Mouse (Mus musculus): ENCODE data around the gene Sspo. TPM values are rescaled to one million over a fixed set of nuclear protein-coding genes. Genes with fewer than 3 reads are reported as not detected.

Sspo gene
- polyA plus RNA-seq, 1 experiment: not detected

- no peaks in the 10 kb centered on the region for H3K9me3 ChIP-seq (ENCODE audit: control insufficient read depth, low read length)
- TF ChIP-seq GATA1 (IDR thresholded peaks at IDR 0.05; ENCODE audit: low read length): no peak
- no peak for TF ChIP-seq TAL1 (IDR thresholded peaks at IDR 0.05; ENCODE audit: low read length)
Measured at GRCm38 (mm10) chr6:48414886-48415285, 33.1 kb upstream of the Sspo start.

GRCm38 (mm10) chr6:48415636-48416035 is 32.4 kb upstream of the Sspo start:
- Histone ChIP-seq H3K9me3 (ENCODE audit: control insufficient read depth, low read length) (no peaks in the 10 kb centered on the region), H3K4me3 (replicated peaks) (no peak overlapping the region), H3K36me3 (ENCODE audit: control insufficient read depth) (peaks cover 18% of the 10 kb centered on the region), H3K4me1 (ENCODE audit: control insufficient read depth) (no peaks in the 10 kb centered on the region), H3K27me3 (ENCODE audit: control insufficient read depth) (no peaks in the 10 kb centered on the region)
- TF ChIP-seq TAL1 (IDR thresholded peaks at IDR 0.05; ENCODE audit: low read length) (no peak), GATA1 (IDR thresholded peaks at IDR 0.05; ENCODE audit: low read length) (no peak)

More at GRCm38 (mm10) chr6:48414886-48415285, 33.1 kb upstream of the Sspo start:
- H3K4me3 ChIP-seq (replicated peaks): no peak overlapping the region
- no peaks in the 10 kb centered on the region for H3K4me1 ChIP-seq (ENCODE audit: control insufficient read depth)
- no peaks in the 10 kb centered on the region for H3K27me3 ChIP-seq (ENCODE audit: control insufficient read depth)
- H3K36me3 ChIP-seq (ENCODE audit: control insufficient read depth): peaks cover 18% of the 10 kb centered on the region

- Histone ChIP-seq H3K27me3 (ENCODE audit: control insufficient read depth) (no peaks in the 10 kb centered on the region), H3K9me3 (ENCODE audit: control insufficient read depth, low read length) (no peaks in the 10 kb centered on the region), H3K4me1 (ENCODE audit: control insufficient read depth) (no peaks in the 10 kb centered on the region), H3K36me3 (ENCODE audit: control insufficient read depth) (peaks cover 18% of the 10 kb centered on the region), H3K4me3 (replicated peaks) (no peak overlapping the region)
- TF ChIP-seq GATA1 (IDR thresholded peaks at IDR 0.05; ENCODE audit: low read length) (no peak), TAL1 (IDR thresholded peaks at IDR 0.05; ENCODE audit: low read length) (no peak)
Measured at GRCm38 (mm10) chr6:48416486-48416885, 31.5 kb upstream of the Sspo start.

GRCm38 (mm10) chr6:48420647-48421046 is 27.4 kb upstream of the Sspo start:
- Histone ChIP-seq H3K27me3 (ENCODE audit: control insufficient read depth) (no peaks in the 10 kb centered on the region), H3K36me3 (ENCODE audit: control insufficient read depth) (peaks cover 5% of the 10 kb centered on the region), H3K4me3 (replicated peaks) (no peak overlapping the region), H3K4me1 (ENCODE audit: control insufficient read depth) (no peaks in the 10 kb centered on the region), H3K9me3 (ENCODE audit: control insufficient read depth, low read length) (no peaks in the 10 kb centered on the region)
- TF ChIP-seq TAL1 (IDR thresholded peaks at IDR 0.05; ENCODE audit: low read length): no peak
- no peak for TF ChIP-seq GATA1 (IDR thresholded peaks at IDR 0.05; ENCODE audit: low read length)

GRCm38 (mm10) chr6:48423336-48423735 is 24.7 kb upstream of the Sspo start:
- Histone ChIP-seq H3K9me3 (ENCODE audit: control insufficient read depth, low read length) (no peaks in the 10 kb centered on the region), H3K4me1 (ENCODE audit: control insufficient read depth) (no peaks in the 10 kb centered on the region), H3K36me3 (ENCODE audit: control insufficient read depth) (no peaks in the 10 kb centered on the region), H3K4me3 (replicated peaks) (no peak overlapping the region), H3K27me3 (ENCODE audit: control insufficient read depth) (no peaks in the 10 kb centered on the region)
- TF ChIP-seq TAL1 (IDR thresholded peaks at IDR 0.05; ENCODE audit: low read length) (no peak), GATA1 (IDR thresholded peaks at IDR 0.05; ENCODE audit: low read length) (no peak)

GRCm38 (mm10) chr6:48424074-48424473 is 24.0 kb upstream of the Sspo start:
- no peak for TF ChIP-seq GATA1 (IDR thresholded peaks at IDR 0.05; ENCODE audit: low read length)
- no peak for TF ChIP-seq TAL1 (IDR thresholded peaks at IDR 0.05; ENCODE audit: low read length)
- Histone ChIP-seq H3K4me3 (replicated peaks) (no peak overlapping the region), H3K36me3 (ENCODE audit: control insufficient read depth) (no peaks in the 10 kb centered on the region), H3K4me1 (ENCODE audit: control insufficient read depth) (no peaks in the 10 kb centered on the region), H3K9me3 (ENCODE audit: control insufficient read depth, low read length) (no peaks in the 10 kb centered on the region), H3K27me3 (ENCODE audit: control insufficient read depth) (no peaks in the 10 kb centered on the region)

- Histone ChIP-seq H3K27me3 (ENCODE audit: control insufficient read depth) (no peaks in the 10 kb centered on the region), H3K4me3 (replicated peaks) (no peak overlapping the region), H3K36me3 (ENCODE audit: control insufficient read depth) (no peaks in the 10 kb centered on the region), H3K9me3 (ENCODE audit: control insufficient read depth, low read length) (no peaks in the 10 kb centered on the region), H3K4me1 (ENCODE audit: control insufficient read depth) (no peaks in the 10 kb centered on the region)
- no peak for TF ChIP-seq GATA1 (IDR thresholded peaks at IDR 0.05; ENCODE audit: low read length)
- TF ChIP-seq TAL1 (IDR thresholded peaks at IDR 0.05; ENCODE audit: low read length): no peak
Measured at GRCm38 (mm10) chr6:48426956-48427355, 21.1 kb upstream of the Sspo start.

GRCm38 (mm10) chr6:48428769-48429557 is 19.1 kb upstream of the Sspo start:
- TF ChIP-seq TAL1 (IDR thresholded peaks at IDR 0.05; ENCODE audit: low read length): no peak
- TF ChIP-seq GATA1 (IDR thresholded peaks at IDR 0.05; ENCODE audit: low read length): no peak
- no peaks in the 10 kb centered on the region for H3K4me1 ChIP-seq (ENCODE audit: control insufficient read depth)
- H3K9me3 ChIP-seq (ENCODE audit: control insufficient read depth, low read length): no peaks in the 10 kb centered on the region
- no peak overlapping the region for H3K4me3 ChIP-seq (replicated peaks)
- H3K27me3 ChIP-seq (ENCODE audit: control insufficient read depth): no peaks in the 10 kb centered on the region
- H3K36me3 ChIP-seq (ENCODE audit: control insufficient read depth): no peaks in the 10 kb centered on the region

GRCm38 (mm10) chr6:48430748-48431147 is 17.3 kb upstream of the Sspo start:
- TF ChIP-seq TAL1 (IDR thresholded peaks at IDR 0.05; ENCODE audit: low read length): no peak
- TF ChIP-seq GATA1 (IDR thresholded peaks at IDR 0.05; ENCODE audit: low read length): no peak
- Histone ChIP-seq H3K4me1 (ENCODE audit: control insufficient read depth) (no peaks in the 10 kb centered on the region), H3K36me3 (ENCODE audit: control insufficient read depth) (no peaks in the 10 kb centered on the region), H3K9me3 (ENCODE audit: control insufficient read depth, low read length) (no peaks in the 10 kb centered on the region), H3K4me3 (replicated peaks) (no peak overlapping the region), H3K27me3 (ENCODE audit: control insufficient read depth) (no peaks in the 10 kb centered on the region)
